Mouse (Mus musculus) frontal cortex, postnatal 25 days (tissue): Measurements from ENCODE around the gene E030030I06Rik.
"Not testable (repeated sequence)": the region's sequence is repeated elsewhere in the genome, so short reads cannot be mapped to it uniquely, and the experiment has no call there.

Experiments
- DNase-seq, 2 experiments: peaks; one replicate each; pipeline ENCODE4 v3.0.0; 2022; ENCODE audit warnings: low spot score in 2 of 2

E030030I06Rik gene

GRCm38 (mm10) chr10:22151863-22152640 lies 3.0 kb upstream of the E030030I06Rik start:
- not testable (repeated sequence) for DNase-seq

GRCm38 (mm10) chr10:22151056-22151862 lies 2.2 kb upstream of the E030030I06Rik start:
- DNase-seq = not testable (repeated sequence)

- no peak for DNase-seq
Observed at GRCm38 (mm10) chr10:22150593-22150992, 1.5 kb upstream of the E030030I06Rik start.

GRCm38 (mm10) chr10:22149691-22150465 lies 808 bp upstream of the E030030I06Rik start:
- DNase-seq = no peak

GRCm38 (mm10) chr10:22148441-22149072 lies 513 bp downstream of the E030030I06Rik start:
- no peak for DNase-seq

GRCm38 (mm10) chr10:22142926-22143325 lies 6.1 kb downstream of the E030030I06Rik start:
- DNase-seq = no peak

GRCm38 (mm10) chr10:22142194-22142593 lies 6.9 kb downstream of the E030030I06Rik start:
- not testable (repeated sequence) for DNase-seq

- DNase-seq = peak in 1 of 2 experiments; percentile 59
Observed at GRCm38 (mm10) chr10:22140665-22141280, 8.3 kb downstream of the E030030I06Rik start.

- DNase-seq = no peak
Observed at GRCm38 (mm10) chr10:22074531-22074930, 74.5 kb downstream of the E030030I06Rik start.

GRCm38 (mm10) chr10:22072739-22073138 lies 76.3 kb downstream of the E030030I06Rik start:
- DNase-seq = no peak

GRCm38 (mm10) chr10:22070576-22070975 lies 78.5 kb downstream of the E030030I06Rik start:
- no peak for DNase-seq

GRCm38 (mm10) chr10:22070168-22070567 lies 78.9 kb downstream of the E030030I06Rik start:
- DNase-seq = no peak

- DNase-seq = not testable (repeated sequence)
Observed at GRCm38 (mm10) chr10:22067979-22068378, 81.1 kb downstream of the E030030I06Rik start, which contains the start of gene 4930444G20Rik. Gene 4930444G20Rik, minus strand, starts transcription at chr10:22068079.
